Mouse (Mus musculus): Measurements from ENCODE around the gene Stx1b.

The Stx1b gene

GRCm38 (mm10) chr7:127837473-127837872 is 13.1 kb upstream of the Stx1b start:
- CTCF ChIA-PET: interaction anchor here (0.6 to 1.5 kb wide), 7 partner anchors 12 to 180 kb away, joined by 3 to 21 read pairs (median 3); no protein-coding TSS in a partner anchor
- POLR2A ChIA-PET: interaction anchor here in 2 of 4 experiments (0.6 to 2.2 kb wide), 11 partner anchors 9 to 49 kb away, joined by 3 to 5 read pairs (median 4); no protein-coding TSS in a partner anchor

GRCm38 (mm10) chr7:127835550-127835949 is 11.2 kb upstream of the Stx1b start:
- ChIA-PET CTCF (no interaction called here), POLR2A (no interaction called here)

DNA sequence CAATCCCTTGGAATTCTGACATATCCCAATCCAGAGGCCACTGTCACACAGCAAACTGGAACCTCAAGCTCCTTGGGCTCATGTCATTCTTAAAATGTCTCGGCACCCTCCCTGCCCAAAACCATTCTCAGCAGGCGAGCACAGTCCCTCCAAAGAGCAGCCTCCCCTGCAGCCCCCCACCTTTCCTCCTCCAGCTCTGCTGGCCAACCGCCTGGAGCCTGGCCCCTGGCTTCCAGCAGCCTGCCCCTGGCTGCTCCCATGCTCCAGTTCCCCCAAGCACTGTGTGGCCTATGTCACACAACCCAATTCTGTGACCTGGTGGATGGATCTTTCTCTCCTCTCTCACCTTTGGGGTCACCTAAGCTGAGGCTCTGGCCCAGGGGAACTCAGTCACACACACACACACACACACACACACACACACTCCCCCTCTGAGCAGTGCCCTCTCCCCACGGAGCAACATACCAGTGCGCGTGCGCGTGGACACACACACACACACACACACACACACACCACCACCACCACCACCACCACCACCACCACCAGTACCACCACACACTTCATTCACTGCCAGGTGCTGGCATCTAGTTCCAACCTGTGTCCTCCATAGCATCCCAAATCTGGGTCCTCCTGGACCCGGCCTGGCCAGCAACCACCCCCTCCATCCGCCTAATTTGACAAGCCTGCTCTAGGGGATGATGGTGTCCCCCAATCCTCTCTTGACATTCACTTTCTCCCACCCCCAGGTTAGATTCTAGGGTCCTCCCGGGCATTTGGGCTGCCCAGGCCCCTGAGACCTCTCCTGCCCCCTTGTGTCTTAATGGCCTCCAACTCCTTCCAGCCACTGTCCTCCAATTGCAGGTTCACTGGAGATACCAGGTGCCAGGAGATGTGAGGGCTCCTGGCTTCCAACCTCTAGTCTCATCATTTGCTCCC is 845 bp downstream of the Stx1b start:
- ChIA-PET CTCF (interaction anchor here in 3 of 4 experiments (0.5 to 1.6 kb wide), 11 partner anchors 8 to 121 kb away, joined by 3 to 7 read pairs (median 3); partner anchors contain the start of genes Hsd3b7 (in 2 of the 3) and Vkorc1 (in 1 of the 3)), POLR2A (interaction anchor here in 3 of 4 experiments (0.6 to 1.9 kb wide), 12 partner anchors 14 to 182 kb away, joined by 3 to 4 read pairs (median 3); no protein-coding TSS in a partner anchor)

DNA sequence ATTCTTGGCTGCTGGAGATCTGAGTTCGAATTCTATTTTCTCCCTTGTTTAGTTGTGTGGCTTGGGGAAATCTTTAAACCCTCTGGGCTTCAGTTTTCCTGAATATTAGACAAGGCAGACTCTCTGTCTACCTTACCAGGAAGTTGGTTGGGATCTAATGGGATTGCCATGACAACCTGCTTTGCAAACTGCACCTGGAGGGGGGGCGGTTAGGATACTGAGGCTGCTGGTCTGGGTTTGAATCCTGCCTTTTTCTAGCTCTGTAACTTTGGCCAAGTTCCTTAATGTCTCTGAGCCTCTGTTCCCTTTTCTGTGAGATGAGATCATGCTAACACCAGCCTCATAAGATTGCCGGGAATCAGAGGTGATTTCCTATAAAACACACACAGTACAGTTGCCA is 1.9 kb downstream of the Stx1b start:
- ChIA-PET POLR2A (interaction anchor here in 2 of 4 experiments (0.8 to 1.9 kb wide), 3 partner anchors 15 to 47 kb away, joined by 3 to 4 read pairs (median 4); no protein-coding TSS in a partner anchor), CTCF (interaction anchor here in 3 of 4 experiments (0.5 to 1.0 kb wide), 5 partner anchors 15 to 113 kb away, joined by 3 to 21 read pairs (median 4); partner anchors contain the start of gene Vkorc1 (in 1 of the 3))

GRCm38 (mm10) chr7:127820836-127821509 is 3.4 kb downstream of the Stx1b start:
- ChIA-PET POLR2A (interaction anchor here in 2 of 4 experiments (0.5 to 2.0 kb wide), 11 partner anchors 9 to 168 kb away, joined by 3 to 5 read pairs (median 3); partner anchors contain the start of genes Hsd3b7 (in 2 of the 2) and Kat8 (in 1 of the 2)), CTCF (interaction anchor here in 3 of 4 experiments (0.6 to 1.5 kb wide), 4 partner anchors 12 to 144 kb away, joined by 3 to 4 read pairs (median 4); no protein-coding TSS in a partner anchor)

DNA sequence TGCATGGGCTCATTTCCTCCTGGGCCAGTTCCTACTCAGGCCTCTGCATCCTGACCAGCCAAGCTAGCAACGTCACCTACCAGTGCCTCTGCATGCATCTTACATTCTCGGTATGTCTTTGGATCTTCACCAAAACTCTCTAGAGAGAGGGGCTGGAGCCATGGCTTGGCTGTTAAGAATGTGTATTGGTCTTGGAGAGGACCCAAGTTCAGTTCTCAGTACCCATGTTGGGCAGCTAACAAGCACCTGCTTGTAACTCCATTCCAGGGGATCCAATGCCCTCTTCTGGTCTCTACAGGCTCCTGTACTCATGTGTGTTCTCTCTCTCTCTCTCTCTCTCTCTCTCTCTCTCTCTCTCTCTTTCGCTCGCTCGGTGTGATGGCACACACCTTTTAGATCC is 6.6 kb downstream of the Stx1b start:
- CTCF ChIA-PET: interaction anchor here in 2 of 4 experiments (0.7 to 2.6 kb wide), 2 partner anchors 9 to 44 kb away, joined by 5 to 7 read pairs; no protein-coding TSS in a partner anchor

GRCm38 (mm10) chr7:127817053-127817452 is 7.3 kb downstream of the Stx1b start:
- CTCF ChIA-PET: interaction anchor here in 3 of 4 experiments (0.5 to 2.6 kb wide), 12 partner anchors 9 to 335 kb away, joined by 3 to 18 read pairs (median 6); partner anchors contain the start of gene Hsd3b7 (in 1 of the 3)

More for the DNA sequence above, 6.6 kb downstream of the Stx1b start:
- POLR2A ChIA-PET: interaction anchor here in 3 of 4 experiments (1.2 to 4.9 kb wide), 5 partner anchors 13 to 192 kb away, joined by 3 to 24 read pairs (median 10); partner anchors contain the start of genes Gm49388 (in 1 of the 3), Hsd3b7 (in 1 of the 3), Zfp646 (in 1 of the 3) and Zfp668 (in 1 of the 3)

GRCm38 (mm10) chr7:127815954-127816821 is 8.2 kb downstream of the Stx1b start:
- CTCF ChIA-PET: interaction anchor here (0.5 to 2.6 kb wide), 35 partner anchors 8 to 159 kb away, joined by 3 to 18 read pairs (median 4); partner anchors contain the start of genes Hsd3b7 (in 3 of the 4), Stx1b (in 2 of the 4) and Stx4a (in 2 of the 4)
- POLR2A ChIA-PET: interaction anchor here (0.6 to 4.9 kb wide), 51 partner anchors 10 to 941 kb away, joined by 3 to 24 read pairs (median 4); partner anchors contain the start of genes Hsd3b7 (in 4 of the 4), Kat8 (in 2 of the 4), Zfp646 (in 2 of the 4) and Zfp668 (in 2 of the 4)

More at GRCm38 (mm10) chr7:127817053-127817452, 7.3 kb downstream of the Stx1b start:
- POLR2A ChIA-PET: interaction anchor here in 3 of 4 experiments (0.6 to 4.9 kb wide), 35 partner anchors 9 to 700 kb away, joined by 3 to 24 read pairs (median 5); partner anchors contain the start of genes Hsd3b7 (in 2 of the 3), Gm49388 (in 1 of the 3), Kat8 (in 1 of the 3) and Setd1a (in 1 of the 3)

DNA sequence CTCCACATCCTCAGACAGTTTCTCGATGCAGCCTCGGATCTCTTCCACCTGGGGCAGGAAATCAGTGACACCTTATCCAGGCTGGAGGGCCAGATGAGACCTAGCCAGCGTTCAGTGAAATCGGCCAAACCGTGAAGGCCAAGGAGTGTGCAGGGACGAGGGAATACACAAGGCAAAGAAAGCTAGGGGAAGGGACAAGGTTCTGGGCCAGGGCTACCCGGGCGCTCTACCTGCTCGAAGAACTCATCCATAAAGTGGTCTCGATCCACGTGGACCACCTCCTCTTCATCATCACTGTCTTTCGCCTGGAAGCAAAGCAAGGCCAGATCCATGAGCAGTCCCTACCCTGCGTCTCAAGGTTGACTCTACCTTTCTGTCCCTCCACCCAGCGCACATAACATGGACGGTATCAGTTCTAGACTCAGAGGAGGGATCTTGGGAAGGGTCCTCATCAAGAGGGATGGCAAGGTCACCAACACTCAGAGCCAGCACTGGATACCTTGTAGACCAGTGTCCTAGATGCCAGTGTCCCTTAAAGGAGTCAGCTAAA is 9.2 kb downstream of the Stx1b start:
- ChIA-PET CTCF (interaction anchor here (0.9 to 2.6 kb wide), 15 partner anchors 9 to 158 kb away, joined by 3 to 18 read pairs (median 6); partner anchors contain the start of genes Hsd3b7 (in 3 of the 4), Stx1b (in 2 of the 4) and Stx4a (in 2 of the 4)), POLR2A (interaction anchor here (0.6 to 4.9 kb wide), 24 partner anchors 10 to 439 kb away, joined by 3 to 24 read pairs (median 4); partner anchors contain the start of genes Hsd3b7 (in 4 of the 4), Kat8 (in 2 of the 4), Fbxl19 (in 1 of the 4) and Setd1a (in 1 of the 4))

DNA sequence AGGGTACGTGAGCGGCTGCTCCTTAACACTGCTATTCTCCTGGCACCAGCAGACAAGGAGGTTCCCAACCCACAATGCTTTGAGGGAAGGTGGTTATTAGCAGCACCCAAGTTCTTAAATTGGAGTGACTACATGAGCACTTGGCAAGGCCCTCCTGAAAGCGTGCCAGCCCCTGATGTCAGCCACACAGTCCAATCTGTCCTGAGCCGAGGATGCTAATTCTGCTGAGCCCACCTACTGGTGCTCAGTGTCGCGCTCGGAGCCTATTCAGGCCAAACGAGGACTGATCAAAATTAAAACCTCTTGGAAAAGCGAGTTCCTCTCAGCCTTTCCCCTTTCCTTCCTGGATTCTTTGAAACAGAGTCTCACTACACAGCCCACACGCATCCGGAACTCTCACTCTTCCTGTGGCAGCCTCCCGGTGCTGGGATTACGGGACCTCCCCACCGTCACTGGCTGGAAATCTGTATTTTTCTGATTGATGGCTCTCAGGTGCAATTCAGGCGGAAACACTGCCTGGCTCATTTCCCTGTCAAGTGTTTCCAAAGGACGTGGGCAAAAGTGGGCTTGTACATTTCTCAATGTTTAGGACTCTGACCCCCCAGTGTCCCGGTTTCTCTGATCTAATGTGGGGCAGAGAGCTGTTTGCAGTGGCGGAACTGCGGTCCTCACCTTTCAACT is 10.0 kb downstream of the Stx1b start:
- ChIA-PET CTCF (interaction anchor here in 3 of 4 experiments (0.6 to 1.9 kb wide), 4 partner anchors 13 to 432 kb away, joined by 4 to 11 read pairs (median 6); partner anchors contain the start of genes Hsd3b7 (in 2 of the 3) and Tgfb1i1 (in 1 of the 3)), POLR2A (interaction anchor here in 3 of 4 experiments (0.8 to 4.9 kb wide), 11 partner anchors 9 to 139 kb away, joined by 3 to 24 read pairs (median 4); partner anchors contain the start of genes Hsd3b7 (in 1 of the 3), Kat8 (in 1 of the 3) and Setd1a (in 1 of the 3))

DNA sequence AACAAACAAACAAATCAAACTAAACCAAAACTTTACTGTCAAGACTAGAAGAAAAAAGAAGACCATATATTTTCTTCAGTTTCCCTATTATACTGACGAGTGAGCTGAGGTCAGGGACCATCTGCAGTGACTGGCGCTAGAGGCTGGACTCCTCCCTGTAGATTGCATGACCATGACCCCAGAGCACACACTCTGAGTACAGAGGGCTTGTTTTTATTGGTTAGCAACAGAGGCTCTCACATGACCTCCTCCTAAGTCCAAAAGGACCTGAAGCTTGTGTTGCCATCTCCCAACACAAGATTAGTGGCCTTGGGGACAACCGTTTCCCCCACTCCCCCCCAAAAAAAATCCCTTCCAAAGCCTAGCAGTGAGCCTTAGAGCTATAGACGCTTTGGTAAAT is 10.5 kb downstream of the Stx1b start:
- ChIA-PET POLR2A (interaction anchor here in 3 of 4 experiments (0.7 to 4.9 kb wide), 7 partner anchors 12 to 137 kb away, joined by 3 to 24 read pairs (median 4); partner anchors contain the start of genes Hsd3b7 (in 1 of the 3) and Kat8 (in 1 of the 3)), CTCF (interaction anchor here in 2 of 4 experiments (0.6 to 1.2 kb wide), 4 partner anchors 13 to 1235 kb away, joined by 3 to 6 read pairs (median 4); partner anchors contain the start of genes Hsd3b7 (in 1 of the 2) and Tgfb1i1 (in 1 of the 2))

DNA sequence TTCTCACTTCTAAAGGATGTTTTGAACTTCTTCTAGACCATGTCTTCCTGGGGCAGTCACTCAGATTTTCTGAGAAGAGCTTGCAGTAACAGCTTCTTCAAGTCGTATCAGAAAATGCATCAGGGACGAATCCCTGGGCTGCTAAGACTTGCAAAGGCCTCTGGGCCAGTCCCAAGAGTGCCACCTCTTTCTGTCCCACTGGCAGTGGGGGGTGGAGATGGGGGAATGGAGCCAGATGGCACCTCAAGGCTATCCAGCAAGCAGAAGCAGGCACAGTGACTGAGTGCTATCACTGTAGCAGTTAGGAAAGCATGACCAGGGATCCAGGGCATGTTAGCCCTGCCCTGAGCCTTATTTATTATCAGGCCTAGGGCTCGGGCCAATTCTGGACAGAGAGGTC is 12.1 kb downstream of the Stx1b start:
- POLR2A ChIA-PET: interaction anchor here in 2 of 4 experiments (0.9 to 4.0 kb wide), 7 partner anchors 9 to 40 kb away, joined by 3 to 20 read pairs (median 5); partner anchors contain the start of gene Hsd3b7 (in 2 of the 2)
- CTCF ChIA-PET: interaction anchor here in 2 of 4 experiments (0.8 to 0.9 kb wide), 2 partner anchors 12 kb away, joined by 3 to 4 read pairs; partner anchors contain the start of gene Hsd3b7 (in 2 of the 2)

DNA sequence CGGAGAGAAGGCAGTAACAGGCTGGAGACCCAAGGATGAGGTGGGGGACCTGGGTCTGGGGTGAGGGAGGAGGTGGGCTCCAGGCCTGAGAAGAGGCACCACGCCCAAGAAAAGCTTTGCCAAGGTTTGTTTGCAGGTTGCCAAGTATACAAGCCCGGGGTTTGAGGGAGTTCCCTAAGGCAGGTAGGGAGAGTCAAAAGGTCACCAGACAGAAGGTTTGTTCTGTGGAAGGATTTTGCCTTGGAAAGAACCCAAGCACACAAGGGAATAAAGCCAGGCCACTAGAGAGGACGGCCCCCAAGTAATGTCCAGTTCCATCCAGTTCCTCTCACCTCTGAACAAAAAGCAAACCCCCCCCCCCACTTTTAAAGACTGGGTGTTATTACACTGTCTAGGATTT is 13.1 kb downstream of the Stx1b start:
- CTCF ChIA-PET: interaction anchor here in 3 of 4 experiments (0.6 to 1.4 kb wide), 3 partner anchors 10 to 11 kb away, joined by 3 to 5 read pairs (median 4); partner anchors contain the start of gene Hsd3b7 (in 2 of the 3)
- POLR2A ChIA-PET: interaction anchor here in 3 of 4 experiments (0.5 to 4.0 kb wide), 11 partner anchors 10 to 157 kb away, joined by 3 to 20 read pairs (median 3); partner anchors contain the start of genes Hsd3b7 (in 2 of the 3) and Setd1a (in 1 of the 3)

DNA sequence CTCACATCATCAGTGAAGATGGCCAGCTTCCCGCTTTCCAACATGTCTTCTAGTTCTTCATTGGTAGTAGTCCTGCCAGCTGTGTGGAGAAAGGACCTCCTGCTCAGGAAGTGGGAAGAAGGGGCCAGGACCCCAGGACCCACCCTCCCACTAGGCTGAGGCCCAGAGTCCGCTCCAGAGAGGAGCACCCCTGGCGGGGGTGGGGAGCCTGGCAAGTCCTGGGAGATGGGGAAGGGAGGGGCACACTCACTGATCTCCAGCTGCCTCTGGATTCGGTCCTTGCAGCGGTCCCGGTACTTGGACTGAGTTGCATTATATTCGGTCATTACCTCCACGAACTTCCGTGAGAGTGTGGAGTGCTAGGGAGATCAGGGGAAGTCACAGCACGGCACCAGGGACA is 13.7 kb downstream of the Stx1b start:
- ChIA-PET CTCF (interaction anchor here in 3 of 4 experiments (0.6 to 1.4 kb wide), 6 partner anchors 10 to 663 kb away, joined by 3 to 7 read pairs (median 4); partner anchors contain the start of gene Hsd3b7 (in 1 of the 3)), POLR2A (interaction anchor here in 3 of 4 experiments (0.7 to 4.0 kb wide), 10 partner anchors 9 to 296 kb away, joined by 3 to 20 read pairs (median 6); partner anchors contain the start of genes Hsd3b7 (in 2 of the 3) and Setd1a (in 2 of the 3))
